Mouse (Mus musculus): ENCODE results near the gene Ttc39d.

Ttc39d gene

DNA sequence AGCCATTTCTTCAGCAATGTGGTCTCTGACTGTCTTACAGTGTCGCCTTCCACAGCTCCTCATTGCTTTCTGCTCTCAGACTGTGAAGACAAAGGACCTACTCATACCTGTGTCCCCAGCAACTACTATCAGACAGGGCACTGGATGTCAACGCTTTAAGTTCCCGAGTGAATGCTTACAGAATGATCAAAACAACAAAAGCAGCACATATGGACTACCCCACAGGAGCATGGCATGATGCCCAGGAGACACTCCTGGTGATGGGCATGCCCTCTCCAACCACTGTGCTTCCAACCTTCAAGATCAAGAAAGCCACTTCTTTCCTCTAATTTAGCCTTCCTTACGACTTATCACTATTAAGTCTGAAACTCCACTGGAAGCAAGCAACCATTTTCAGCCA is 59.8 kb downstream of the Ttc39d start:
- no peak for DNase-seq (ENCODE audit: low read depth, low spot score)
